Mouse (Mus musculus): ENCODE data around the gene Aspdh. TPM values are rescaled to one million over a fixed set of nuclear protein-coding genes. Genes with fewer than 3 reads are reported as not detected.
A peak's percentile ranks its signal among the peaks of the same experiment; 100 is the strongest.

Aspdh gene
- polyA plus RNA-seq, 1 experiment from 2014 or later = 23.5 TPM

DNA sequence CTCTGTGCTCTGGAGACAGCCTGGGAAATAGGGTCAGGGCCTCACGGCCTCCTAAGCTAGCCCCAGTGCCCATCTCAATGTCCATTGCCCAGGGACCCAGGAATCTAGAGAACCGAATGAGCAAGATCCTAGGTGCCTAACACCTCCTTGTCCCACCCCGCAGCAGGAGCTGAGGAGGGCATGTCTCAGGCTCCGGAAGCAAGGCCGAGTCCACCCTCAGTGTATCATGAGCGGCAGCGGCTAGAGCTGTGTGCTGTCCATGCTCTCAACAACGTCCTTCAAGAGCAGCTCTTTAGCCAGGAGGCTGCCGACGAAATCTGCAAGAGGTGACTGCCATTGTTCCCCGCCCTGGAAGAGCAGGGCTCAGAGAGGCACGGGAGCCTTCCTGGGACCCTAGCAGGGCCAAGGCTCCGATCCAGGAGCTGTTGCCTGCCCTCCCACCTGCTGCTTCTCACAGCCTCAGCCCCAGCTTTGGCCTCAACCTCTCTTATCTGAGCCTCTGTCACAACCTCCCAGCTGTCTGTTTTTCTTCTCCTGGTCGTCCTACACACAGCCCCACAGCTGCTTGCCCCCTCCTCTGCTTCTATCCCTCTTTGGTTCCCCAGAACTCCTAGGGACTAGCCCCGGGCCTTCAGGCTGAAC lies 3.6 kb downstream of the Aspdh start:
- H3K4me2 ChIP-seq (ENCODE audit: low read depth, low read length) = peak overlapping the region; percentile 70
- peak overlapping the region; percentile 90 for H3K27ac ChIP-seq (ENCODE audit: low read length)
- H3K9me3 ChIP-seq (replicated peaks; ENCODE audit: control insufficient read depth, low read length) = no peaks in the 10 kb centered on the region
- 49% methylated on average over 15 of the region's 15 CpGs for WGBS (ENCODE audit: insufficient replicate concordance)
- ATAC-seq (ENCODE audit: low read depth) = 0 out of 2 replicates have a peak, but pooled peaks have one; percentile 10
- H3K36me3 ChIP-seq (ENCODE audit: control insufficient read depth, insufficient read depth) = peaks cover 8% of the 10 kb centered on the region
- H3K9ac ChIP-seq (ENCODE audit: low read depth, low read length) = peak overlapping the region; percentile 96
- H3K4me1 ChIP-seq (ENCODE audit: control insufficient read depth, low read depth, low read length) = peaks cover 84% of the 10 kb centered on the region
- peaks cover 9% of the 10 kb centered on the region for H3K27me3 ChIP-seq (ENCODE audit: control insufficient read depth, insufficient read depth, low read depth, low read length)
- peak overlapping the region; percentile 97 for H3K4me3 ChIP-seq (ENCODE audit: low read depth, low read length)

GRCm38 (mm10) chr7:44469677-44470675 lies 4.8 kb downstream of the Aspdh start:
- Histone ChIP-seq H3K4me3 (ENCODE audit: low read depth, low read length) (peak overlapping the region; percentile 97), H3K4me1 (ENCODE audit: control insufficient read depth, low read depth, low read length) (peaks cover 72% of the 10 kb centered on the region), H3K9ac (ENCODE audit: low read depth, low read length) (peak overlapping the region; percentile 96), H3K36me3 (ENCODE audit: control insufficient read depth, insufficient read depth) (peaks cover 8% of the 10 kb centered on the region), H3K4me2 (ENCODE audit: low read depth, low read length) (peak overlapping the region; percentile 70), H3K27ac (ENCODE audit: low read length) (peak overlapping the region; percentile 90), H3K27me3 (ENCODE audit: control insufficient read depth, insufficient read depth, low read depth, low read length) (peaks cover 8% of the 10 kb centered on the region), H3K9me3 (replicated peaks; ENCODE audit: control insufficient read depth, low read length) (no peaks in the 10 kb centered on the region)
- ATAC-seq (ENCODE audit: low read depth) = peak; percentile 51
- 55% methylated on average over 16 of the region's 16 CpGs for WGBS (ENCODE audit: insufficient replicate concordance)

- Histone ChIP-seq H3K36me3 (ENCODE audit: control insufficient read depth, insufficient read depth) (peaks cover 8% of the 10 kb centered on the region), H3K9me3 (replicated peaks; ENCODE audit: control insufficient read depth, low read length) (no peaks in the 10 kb centered on the region), H3K4me2 (ENCODE audit: low read depth, low read length) (peak overlapping the region; percentile 70), H3K27me3 (ENCODE audit: control insufficient read depth, insufficient read depth, low read depth, low read length) (peaks cover 18% of the 10 kb centered on the region), H3K27ac (ENCODE audit: low read length) (peak overlapping the region; percentile 90), H3K4me3 (ENCODE audit: low read depth, low read length) (peak overlapping the region; percentile 97), H3K9ac (ENCODE audit: low read depth, low read length) (peak overlapping the region; percentile 96), H3K4me1 (ENCODE audit: control insufficient read depth, low read depth, low read length) (peaks cover 65% of the 10 kb centered on the region)
- whole genome bisulfite sequencing (ENCODE audit: insufficient replicate concordance) = 72% methylated on average over 16 of the region's 16 CpGs
- ATAC-seq (ENCODE audit: low read depth) = no peak
Measured at GRCm38 (mm10) chr7:44470696-44471612, 5.8 kb downstream of the Aspdh start.

DNA sequence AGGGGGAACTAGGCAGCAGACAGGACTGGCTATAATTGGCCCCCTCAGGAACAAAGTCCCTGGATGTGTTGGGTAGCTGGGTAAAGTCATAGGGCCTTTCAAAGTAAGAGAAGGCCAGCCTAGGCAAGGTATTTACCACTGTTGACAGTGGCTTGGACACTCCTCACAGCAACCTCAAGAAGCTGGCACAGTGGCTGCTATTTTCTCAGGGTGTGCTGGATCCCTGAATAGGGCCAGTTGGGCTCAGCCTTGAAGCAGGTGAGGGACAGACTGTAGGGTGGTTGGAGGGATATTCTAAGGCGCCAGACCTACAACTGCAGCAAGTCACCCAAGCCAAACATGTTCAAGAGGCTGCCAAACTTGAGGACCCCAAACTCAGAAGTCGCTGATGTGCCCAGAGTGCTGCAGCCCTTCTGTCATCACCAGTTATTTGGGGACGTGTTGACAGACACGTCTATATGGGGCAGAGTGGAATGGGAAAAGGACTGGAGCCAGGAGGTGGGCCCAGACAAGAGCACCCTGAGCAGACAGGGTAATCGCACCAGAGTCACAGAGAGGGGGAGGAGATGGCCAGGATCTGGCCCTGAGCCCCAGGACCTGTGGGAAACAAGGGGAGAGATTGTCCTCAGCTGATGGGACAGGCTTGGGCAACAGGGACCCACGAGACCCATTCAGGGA lies 6.8 kb downstream of the Aspdh start:
- 53% methylated on average over 6 of the region's 6 CpGs for WGBS (ENCODE audit: insufficient replicate concordance)
- Histone ChIP-seq H3K36me3 (ENCODE audit: control insufficient read depth, insufficient read depth) (peaks cover 8% of the 10 kb centered on the region), H3K27me3 (ENCODE audit: control insufficient read depth, insufficient read depth, low read depth, low read length) (peaks cover 23% of the 10 kb centered on the region), H3K4me1 (ENCODE audit: control insufficient read depth, low read depth, low read length) (peaks cover 56% of the 10 kb centered on the region), H3K9me3 (replicated peaks; ENCODE audit: control insufficient read depth, low read length) (no peaks in the 10 kb centered on the region), H3K9ac (ENCODE audit: low read depth, low read length) (peak overlapping the region; percentile 31; the same call in 1 of the 2 replicates), H3K27ac (ENCODE audit: low read length) (peak overlapping the region; percentile 90), H3K4me2 (ENCODE audit: low read depth, low read length) (no peak overlapping the region), H3K4me3 (ENCODE audit: low read depth, low read length) (no peak overlapping the region)
- ATAC-seq (ENCODE audit: low read depth) = no peak

- H3K9ac ChIP-seq (ENCODE audit: low read depth, low read length) = peak overlapping the region; percentile 20; the same call in 1 of the 2 replicates
- peaks cover 27% of the 10 kb centered on the region for H3K27me3 ChIP-seq (ENCODE audit: control insufficient read depth, insufficient read depth, low read depth, low read length)
- WGBS (ENCODE audit: insufficient replicate concordance) = 36% methylated on average over 1 of the region's 1 CpGs
- no peak for ATAC-seq (ENCODE audit: low read depth)
- no peak overlapping the region for H3K4me2 ChIP-seq (ENCODE audit: low read depth, low read length)
- H3K4me3 ChIP-seq (ENCODE audit: low read depth, low read length) = no peak overlapping the region
- H3K27ac ChIP-seq (ENCODE audit: low read length) = 0 out of 2 replicates have a peak overlapping the region, but pooled peaks have one; percentile 53
- H3K36me3 ChIP-seq (ENCODE audit: control insufficient read depth, insufficient read depth) = peaks cover 8% of the 10 kb centered on the region
- H3K4me1 ChIP-seq (ENCODE audit: control insufficient read depth, low read depth, low read length) = peaks cover 51% of the 10 kb centered on the region
- no peaks in the 10 kb centered on the region for H3K9me3 ChIP-seq (replicated peaks; ENCODE audit: control insufficient read depth, low read length)
Measured at GRCm38 (mm10) chr7:44472558-44472885, 7.3 kb downstream of the Aspdh start.

GRCm38 (mm10) chr7:44472961-44473646 lies 7.9 kb downstream of the Aspdh start:
- Histone ChIP-seq H3K4me2 (ENCODE audit: low read depth, low read length) (no peak overlapping the region), H3K4me3 (ENCODE audit: low read depth, low read length) (no peak overlapping the region), H3K36me3 (ENCODE audit: control insufficient read depth, insufficient read depth) (peaks cover 8% of the 10 kb centered on the region), H3K9ac (ENCODE audit: low read depth, low read length) (peak overlapping the region; percentile 51), H3K9me3 (replicated peaks; ENCODE audit: control insufficient read depth, low read length) (no peaks in the 10 kb centered on the region), H3K27me3 (ENCODE audit: control insufficient read depth, insufficient read depth, low read depth, low read length) (peaks cover 32% of the 10 kb centered on the region), H3K4me1 (ENCODE audit: control insufficient read depth, low read depth, low read length) (peaks cover 50% of the 10 kb centered on the region), H3K27ac (ENCODE audit: low read length) (peak overlapping the region; percentile 53; the same call in 1 of the 2 replicates)
- no peak for ATAC-seq (ENCODE audit: low read depth)
- 33% methylated on average over 9 of the region's 9 CpGs for WGBS (ENCODE audit: insufficient replicate concordance)

- peaks cover 44% of the 10 kb centered on the region for H3K27me3 ChIP-seq (ENCODE audit: control insufficient read depth, insufficient read depth, low read depth, low read length)
- H3K27ac ChIP-seq (ENCODE audit: low read length) = no peak overlapping the region
- H3K4me2 ChIP-seq (ENCODE audit: low read depth, low read length) = no peak overlapping the region
- peaks cover 40% of the 10 kb centered on the region for H3K4me1 ChIP-seq (ENCODE audit: control insufficient read depth, low read depth, low read length)
- no peak overlapping the region for H3K4me3 ChIP-seq (ENCODE audit: low read depth, low read length)
- 28% methylated on average over 4 of the region's 4 CpGs for WGBS (ENCODE audit: insufficient replicate concordance)
- ATAC-seq (ENCODE audit: low read depth) = no peak
- H3K9me3 ChIP-seq (replicated peaks; ENCODE audit: control insufficient read depth, low read length) = no peaks in the 10 kb centered on the region
- H3K36me3 ChIP-seq (ENCODE audit: control insufficient read depth, insufficient read depth) = peaks cover 7% of the 10 kb centered on the region
- H3K9ac ChIP-seq (ENCODE audit: low read depth, low read length) = no peak overlapping the region
Measured at GRCm38 (mm10) chr7:44474419-44474818, 9.2 kb downstream of the Aspdh start.
